Mouse (Mus musculus): ENCODE results near the gene Btbd16. TPM values are rescaled to one million over a fixed set of nuclear protein-coding genes. Genes with fewer than 3 reads are reported as not detected.

Btbd16 gene
- total RNA-seq, 2 experiments from 2014 or later, result 0.24 to 0.41 TPM

DNA sequence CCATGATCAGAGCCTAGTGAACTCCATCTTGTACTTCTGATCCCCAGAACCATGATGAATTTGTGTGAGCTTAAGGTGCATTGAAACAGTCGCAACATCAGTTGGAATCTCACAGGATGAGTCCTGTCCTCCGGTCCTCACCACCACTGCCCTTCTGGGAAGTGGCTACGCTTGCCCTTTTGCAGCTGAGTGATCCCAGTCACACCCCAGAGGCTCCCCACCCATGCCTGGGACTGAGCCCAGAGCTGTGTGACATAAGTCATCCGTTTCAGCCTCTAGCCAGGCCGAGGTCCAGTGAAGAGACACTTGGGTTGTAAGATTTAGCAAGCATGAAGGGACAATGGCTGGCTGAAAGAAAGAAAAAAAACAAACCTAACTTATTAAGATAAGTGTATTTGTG is 31.1 kb downstream of the Btbd16 start:
- intact Hi-C loops (cut with DNase I), result no loop called here

DNA sequence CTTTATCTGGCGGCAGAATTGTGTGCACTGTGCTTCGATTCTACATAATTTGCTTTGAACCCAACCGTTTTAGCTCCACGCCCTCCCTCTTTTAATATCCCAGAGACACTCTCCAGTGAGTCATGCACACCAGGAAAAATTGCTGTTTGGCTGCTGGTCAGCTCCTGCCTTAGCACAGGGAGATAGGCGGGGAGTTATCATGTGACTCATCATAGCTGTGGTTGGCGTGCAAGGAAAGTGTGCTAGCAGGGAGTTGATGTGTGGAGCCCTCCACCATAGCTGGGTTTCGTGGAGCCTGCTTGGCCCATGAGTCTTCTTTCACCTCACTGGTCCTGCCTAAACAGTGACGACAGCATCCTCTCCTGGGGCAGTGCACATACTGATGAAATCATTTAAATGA is 33.9 kb downstream of the Btbd16 start:
- peak; percentile 20 to 48 for DNase-seq (ENCODE audit: extremely low spot score in 1 of 2, low spot score in 2 of 2)
- intact Hi-C loops (cut with DNase I), result no loop called here

More for the DNA sequence above, 31.1 kb downstream of the Btbd16 start:
- no peak for DNase-seq (ENCODE audit: extremely low spot score in 1 of 2, low spot score in 2 of 2)

DNA sequence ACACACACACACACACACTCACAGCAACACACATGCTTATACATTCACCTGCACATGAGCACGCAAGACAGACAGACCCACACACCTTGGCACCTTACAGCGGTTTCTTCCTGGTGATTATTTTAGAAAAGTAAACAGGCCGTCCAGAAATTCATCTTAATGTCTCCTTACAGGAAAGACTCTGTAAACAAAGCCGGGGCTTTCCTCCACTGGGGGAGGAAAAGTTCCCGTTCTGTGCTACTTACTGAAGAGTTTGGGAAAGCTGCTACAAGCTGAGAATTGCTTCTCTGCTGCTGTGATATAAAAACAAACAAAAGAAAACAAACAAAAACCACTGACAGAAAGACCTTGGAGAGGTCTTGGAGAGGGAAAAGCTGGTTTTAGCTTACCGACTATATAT is 34.8 kb downstream of the Btbd16 start:
- intact Hi-C loops (cut with DNase I), result no loop called here
- no peak for DNase-seq (ENCODE audit: extremely low spot score in 1 of 2, low spot score in 2 of 2)

DNA sequence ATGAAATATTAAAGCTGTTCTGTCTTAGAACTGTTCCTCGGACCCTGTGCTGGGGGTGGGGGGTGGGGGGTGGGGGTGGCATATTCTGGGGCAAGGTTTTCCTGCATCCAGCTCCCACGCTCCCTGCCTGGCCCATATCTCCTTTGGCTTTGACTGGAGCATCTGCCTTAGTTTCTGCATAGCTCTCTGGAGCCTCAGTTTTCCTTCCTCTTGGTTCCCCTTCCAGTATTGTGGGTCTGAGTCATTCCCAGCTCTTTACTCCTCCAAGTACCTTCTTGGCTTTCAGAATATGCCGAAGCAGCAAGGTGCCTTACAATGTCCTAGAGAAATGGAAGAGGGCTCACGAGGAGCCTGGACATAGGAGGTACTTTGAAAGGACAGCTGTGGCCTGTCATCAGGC is 36.4 kb downstream of the Btbd16 start:
- DNase-seq (ENCODE audit: extremely low spot score in 1 of 2, low spot score in 2 of 2), result no peak
- intact Hi-C loops (cut with DNase I), result no loop called here

DNA sequence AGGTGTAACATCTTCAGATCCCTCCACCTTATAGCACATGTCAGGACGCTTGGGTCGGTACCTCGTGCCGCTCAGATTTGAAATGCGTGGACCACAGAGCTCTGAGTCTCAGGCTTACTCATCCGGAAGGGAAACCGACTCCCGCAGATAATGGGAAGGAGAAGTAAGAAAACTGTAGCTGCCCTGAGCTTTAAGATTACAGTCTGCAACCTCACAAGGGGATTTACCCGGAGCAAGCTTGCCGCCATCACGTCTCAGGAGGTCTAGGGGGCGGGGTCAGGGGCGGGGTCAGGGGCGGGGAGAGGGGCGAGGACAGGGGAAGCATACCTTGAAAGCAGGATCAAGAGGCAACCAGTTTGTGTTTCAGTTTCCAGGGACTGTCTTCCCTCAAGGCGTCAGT is 38.5 kb downstream of the Btbd16 start:
- DNase-seq (ENCODE audit: extremely low spot score in 1 of 2, low spot score in 2 of 2), result no peak
- intact Hi-C loops (cut with DNase I), result no loop called here

DNA sequence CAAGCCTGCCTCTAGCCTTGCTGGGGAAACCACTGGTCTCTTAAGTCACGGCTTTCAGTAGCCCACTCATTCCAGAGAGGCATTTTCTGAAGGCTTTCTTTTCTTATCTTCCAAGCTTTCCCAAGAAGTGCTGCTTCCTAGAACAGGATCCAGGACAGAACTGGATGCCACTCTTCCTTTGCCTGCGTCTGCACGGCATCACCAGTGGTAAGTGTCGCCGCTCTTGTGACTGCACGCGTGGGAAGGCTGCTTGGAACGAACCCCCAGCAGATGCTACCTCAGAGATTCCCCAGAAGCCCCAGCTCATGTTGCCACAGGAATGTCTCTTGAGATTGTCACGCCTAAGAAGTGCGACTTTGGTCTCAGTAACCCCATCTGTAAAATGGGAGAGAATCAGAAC is 41.7 kb downstream of the Btbd16 start:
- DNase-seq (ENCODE audit: extremely low spot score in 1 of 2, low spot score in 2 of 2), result no peak
- intact Hi-C loops (cut with DNase I), result no loop called here

DNA sequence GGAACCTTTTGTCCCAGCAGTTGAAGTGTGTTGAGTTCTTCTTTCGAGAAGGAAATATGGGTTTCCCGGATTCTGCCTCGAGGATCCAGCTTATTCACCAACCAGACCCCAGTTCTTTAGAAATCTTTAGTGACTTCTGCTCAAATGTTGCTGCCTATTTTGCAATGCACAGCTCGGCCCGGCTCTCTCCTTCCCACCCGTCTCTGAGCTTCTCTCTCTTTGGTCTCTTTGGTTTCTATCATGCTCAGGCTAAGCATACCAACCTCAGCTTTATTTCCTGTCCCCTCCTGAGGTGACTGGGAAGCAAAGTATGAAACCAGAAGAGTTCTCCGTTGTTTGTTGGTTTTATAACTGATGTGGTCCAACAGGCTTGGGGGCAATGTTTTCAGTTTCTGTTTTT is 42.4 kb downstream of the Btbd16 start:
- no peak for DNase-seq (ENCODE audit: extremely low spot score in 1 of 2, low spot score in 2 of 2)

DNA sequence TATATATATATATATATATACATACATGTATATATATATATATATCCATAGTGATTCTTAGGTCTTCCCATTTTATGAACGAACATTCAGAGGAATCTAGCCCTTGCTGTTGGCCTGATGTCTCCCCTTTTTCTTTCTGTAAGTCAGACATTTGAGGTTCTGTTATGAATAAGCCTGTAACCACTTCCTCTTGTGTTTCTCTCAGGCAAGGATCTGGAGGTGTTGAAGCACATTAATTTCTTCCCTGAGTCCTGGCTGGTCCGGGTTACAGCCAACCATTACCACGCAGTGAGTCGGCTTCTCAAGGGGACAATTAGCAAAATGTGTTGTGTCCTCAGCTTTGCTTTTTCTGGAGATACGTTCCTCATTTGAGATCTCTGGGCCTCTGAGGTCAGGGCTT is 44.9 kb downstream of the Btbd16 start:
- no peak for DNase-seq (ENCODE audit: extremely low spot score in 1 of 2, low spot score in 2 of 2)
- intact Hi-C loops (cut with DNase I), result no loop called here

More for the DNA sequence above, 42.4 kb downstream of the Btbd16 start:
- intact Hi-C loops (cut with DNase I), result no loop called here

DNA sequence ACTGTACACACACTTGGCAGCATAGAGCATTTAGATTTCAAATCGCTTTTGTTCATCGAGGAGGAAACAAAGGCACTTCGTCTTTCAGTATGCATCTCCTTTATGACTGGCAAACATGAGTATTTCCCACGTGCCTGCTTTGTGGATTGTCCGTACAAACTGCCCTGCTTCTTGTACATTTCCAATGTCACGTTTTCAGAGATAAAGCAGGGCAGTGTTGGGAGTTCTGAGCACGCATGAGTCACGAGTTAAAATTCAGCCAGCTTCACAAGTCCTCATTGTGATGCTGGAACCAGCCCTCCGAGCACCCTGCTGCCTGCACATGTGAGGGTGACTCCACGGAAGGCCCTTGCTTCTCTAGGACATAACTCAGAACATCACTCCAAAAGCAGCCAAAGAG is 45.8 kb downstream of the Btbd16 start:
- no peak for DNase-seq (ENCODE audit: extremely low spot score in 1 of 2, low spot score in 2 of 2)
- intact Hi-C loops (cut with DNase I), result no loop called here

DNA sequence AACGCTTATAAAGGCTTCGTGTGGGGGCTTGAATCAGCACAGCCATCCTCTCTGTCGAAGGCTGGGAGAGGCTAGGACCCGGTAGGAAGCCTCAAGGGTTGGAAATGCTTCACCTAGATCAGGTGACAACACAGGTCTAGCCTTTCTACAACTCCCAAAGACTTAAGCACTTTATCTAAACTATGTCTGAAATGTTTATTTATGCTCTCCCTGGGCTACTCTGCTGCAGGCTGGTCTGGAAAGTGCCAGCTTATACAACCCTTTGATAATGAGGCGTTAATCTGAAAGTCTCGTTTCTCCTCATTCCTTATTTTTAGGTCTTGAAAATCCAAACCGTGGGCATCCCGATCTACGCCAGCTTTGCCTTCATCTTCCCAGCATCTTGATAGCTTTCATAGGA is 50.1 kb downstream of the Btbd16 start:
- intact Hi-C loops (cut with DNase I), result no loop called here

DNA sequence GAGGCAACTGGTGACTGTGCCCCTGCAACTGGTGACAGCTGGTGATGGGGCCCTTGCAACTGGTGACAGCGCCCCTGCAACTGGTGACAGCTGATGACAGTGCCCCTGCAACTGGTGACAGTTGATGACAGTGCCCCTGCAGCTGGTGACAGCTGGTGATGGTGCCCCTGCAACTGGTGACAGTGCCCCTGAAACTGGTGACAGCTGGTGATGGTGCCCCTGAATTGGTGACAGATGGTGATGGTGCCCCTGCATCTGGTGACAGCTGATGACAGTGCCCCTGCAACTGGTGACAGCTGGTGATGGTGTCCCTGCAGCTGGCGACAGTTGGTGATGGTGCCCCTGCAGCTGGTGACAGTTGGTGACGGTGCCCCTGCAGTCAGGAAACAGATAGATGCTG is 52.5 kb downstream of the Btbd16 start:
- intact Hi-C loops (cut with DNase I), result loop anchor here (5.0 kb wide), 1 partner anchor 86 kb away; no protein-coding TSS in a partner anchor
- DNase-seq (ENCODE audit: extremely low spot score in 1 of 2, low spot score in 2 of 2), result no peak

More for the DNA sequence above, 50.1 kb downstream of the Btbd16 start:
- DNase-seq (ENCODE audit: extremely low spot score in 1 of 2, low spot score in 2 of 2), result no peak

DNA sequence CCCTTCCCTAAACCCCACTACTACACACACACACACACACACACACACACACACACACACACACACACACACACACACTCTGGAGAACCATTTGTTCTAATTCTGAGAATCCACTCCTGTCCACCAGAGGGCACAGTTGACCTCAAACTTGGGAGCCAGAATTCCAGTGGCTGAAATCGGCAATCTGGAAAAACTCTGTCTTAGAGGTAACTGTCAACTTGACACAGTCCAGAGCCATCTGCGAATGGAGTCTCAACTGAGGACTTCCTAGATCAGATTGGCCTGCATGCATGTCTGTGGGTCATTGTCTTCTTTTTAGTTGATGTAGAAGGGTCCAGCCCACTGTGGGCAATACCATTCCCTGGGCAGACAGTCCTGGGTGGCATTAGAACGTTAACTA is 53.6 kb downstream of the Btbd16 start:
- DNase-seq (ENCODE audit: extremely low spot score in 1 of 2, low spot score in 2 of 2), result peak; percentile 39 to 58
- intact Hi-C loops (cut with DNase I), result loop anchor here (5.0 kb wide), 1 partner anchor 85 kb away; no protein-coding TSS in a partner anchor

DNA sequence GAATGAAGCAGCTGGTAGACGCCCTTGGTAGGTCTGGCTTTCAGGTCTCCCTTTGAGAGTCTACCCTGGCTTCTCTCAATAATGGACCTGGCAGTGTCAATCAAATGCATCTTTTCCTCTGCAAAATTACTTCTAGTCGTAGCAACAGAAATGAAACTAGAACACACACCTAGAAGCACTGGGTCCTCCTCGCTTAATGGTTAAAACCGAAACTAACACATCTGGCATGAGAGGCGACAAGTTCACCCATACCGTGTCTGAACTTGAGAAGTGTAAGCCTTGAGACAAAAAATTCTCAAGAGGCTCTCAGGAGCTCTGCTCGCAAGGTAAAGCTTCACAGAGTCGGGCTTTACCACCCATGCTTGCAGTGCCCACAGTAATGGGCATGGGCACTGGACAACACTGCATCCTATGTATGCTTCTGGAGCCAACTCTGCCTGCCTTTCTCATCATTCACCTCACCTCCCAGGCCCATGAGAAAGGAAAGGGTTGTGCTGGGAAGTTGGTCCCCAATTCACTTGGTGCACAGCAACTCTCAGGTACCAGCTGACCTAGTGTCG is 54.1 kb downstream of the Btbd16 start:
- intact Hi-C loops (cut with DNase I), result loop anchor here (5.0 kb wide), 1 partner anchor 84 kb away; no protein-coding TSS in a partner anchor
- DNase-seq (ENCODE audit: extremely low spot score in 1 of 2, low spot score in 2 of 2), result no peak

DNA sequence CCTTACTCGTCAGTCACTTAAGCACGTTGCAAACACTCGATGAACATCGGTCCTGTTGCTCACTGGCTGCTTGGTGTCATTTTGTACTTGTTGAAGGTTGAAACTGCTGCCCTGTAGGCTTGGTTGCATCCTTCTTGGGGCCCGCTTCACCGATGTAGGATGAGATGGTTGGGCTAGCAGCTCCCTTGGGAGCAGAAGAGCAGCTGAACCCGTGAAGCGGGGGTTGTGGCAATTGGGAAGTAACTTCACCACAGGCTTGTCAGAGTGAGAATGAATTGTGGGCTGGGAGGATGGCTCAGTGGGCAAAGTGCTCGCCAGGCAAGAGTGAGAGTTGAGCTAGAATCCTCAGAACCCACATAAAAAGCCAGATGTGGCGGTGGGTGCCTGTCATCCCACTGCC is 54.6 kb downstream of the Btbd16 start:
- intact Hi-C loops (cut with DNase I), result loop anchor here (5.0 kb wide), 1 partner anchor 84 kb away; no protein-coding TSS in a partner anchor
- DNase-seq (ENCODE audit: extremely low spot score in 1 of 2, low spot score in 2 of 2), result no peak

DNA sequence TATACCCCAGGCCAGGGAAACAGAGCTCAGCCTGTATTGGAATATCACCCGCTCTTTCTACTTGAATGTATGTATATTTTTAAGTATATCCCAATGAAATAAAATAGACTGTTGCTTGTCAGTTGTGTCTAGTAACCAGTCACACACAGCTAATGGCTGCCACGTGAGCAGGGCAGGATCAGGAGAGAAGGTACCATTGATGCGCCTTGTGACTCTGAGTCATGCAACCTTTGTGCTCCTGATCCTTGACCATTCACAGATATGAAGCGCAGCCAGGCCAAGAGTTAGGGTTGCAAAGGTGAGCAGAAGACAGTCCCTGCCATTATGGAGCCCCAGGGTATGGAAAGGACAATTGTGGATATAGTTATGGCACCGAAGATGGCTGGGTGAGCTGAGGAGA is 57.7 kb downstream of the Btbd16 start:
- no peak for DNase-seq (ENCODE audit: extremely low spot score in 1 of 2, low spot score in 2 of 2)
- intact Hi-C loops (cut with DNase I), result no loop called here

DNA sequence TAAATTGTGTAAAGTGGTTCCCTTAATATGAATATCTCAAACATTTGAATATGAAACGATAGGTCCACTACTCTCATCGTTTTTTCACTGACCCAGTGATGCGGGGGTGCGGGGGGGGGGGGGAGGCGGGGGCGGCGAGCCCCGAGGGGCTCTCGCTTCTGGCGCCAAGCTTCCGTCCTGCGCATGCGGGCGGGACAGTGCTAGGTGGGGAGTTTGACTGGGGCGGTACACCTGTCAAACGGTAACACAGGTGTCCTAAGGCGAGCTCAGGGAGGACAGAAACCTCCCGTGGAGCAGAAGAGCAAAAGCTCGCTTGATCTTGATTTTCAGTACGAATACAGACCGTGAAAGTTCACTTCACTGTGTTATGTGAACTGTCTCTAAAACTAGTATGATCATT is 60.4 kb downstream of the Btbd16 start:
- intact Hi-C loops (cut with DNase I), result no loop called here
- peak in 1 of 2 experiments; percentile 91 for DNase-seq (ENCODE audit: extremely low spot score in 1 of 2, low spot score in 2 of 2)

DNA sequence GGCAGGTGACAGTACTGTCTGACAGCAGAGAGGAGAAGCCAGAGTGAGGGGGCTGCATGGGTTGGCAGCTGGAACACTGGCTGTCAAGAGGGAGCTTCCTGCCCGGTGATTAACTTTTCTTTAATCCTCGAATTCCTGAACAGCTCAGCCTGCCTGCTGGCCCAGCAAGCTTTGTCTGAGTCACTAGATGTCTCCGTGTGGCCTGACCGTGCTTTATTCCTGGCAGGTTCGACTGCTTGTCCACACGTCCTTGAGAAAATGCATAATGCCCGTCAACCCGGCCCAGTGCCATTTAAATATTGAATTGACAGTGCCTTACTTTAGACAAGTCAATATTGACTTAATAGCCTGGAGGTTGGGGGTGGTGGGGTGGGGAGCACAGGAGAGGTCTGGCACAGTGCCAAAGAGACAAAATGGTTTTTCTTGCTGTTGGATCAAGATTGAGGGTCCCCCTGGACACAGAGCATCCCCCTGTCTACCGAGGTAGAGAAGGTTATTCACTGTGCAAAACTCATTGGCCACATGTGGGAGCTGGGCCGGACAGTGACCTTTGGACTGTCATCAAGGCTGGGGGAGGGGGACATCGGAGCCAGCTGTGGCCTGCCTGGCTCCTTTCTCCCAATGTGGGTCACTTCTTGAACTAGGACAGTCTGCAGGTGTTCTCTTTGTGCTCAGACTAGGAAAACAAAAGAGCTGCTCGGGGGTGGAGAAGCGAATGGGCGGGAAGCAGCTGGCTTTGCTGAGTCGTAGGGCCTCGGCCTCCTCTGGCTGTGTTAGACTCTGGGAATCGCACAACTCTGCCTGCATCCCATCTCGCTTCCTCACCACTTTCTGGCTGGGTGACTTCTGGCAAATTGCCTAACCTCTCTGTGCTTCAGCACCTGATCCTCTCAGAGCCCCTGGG is 61.3 kb downstream of the Btbd16 start:
- intact Hi-C loops (cut with DNase I), result no loop called here
- peak in 1 of 2 experiments; percentile 41 for DNase-seq (ENCODE audit: extremely low spot score in 1 of 2, low spot score in 2 of 2)

DNA sequence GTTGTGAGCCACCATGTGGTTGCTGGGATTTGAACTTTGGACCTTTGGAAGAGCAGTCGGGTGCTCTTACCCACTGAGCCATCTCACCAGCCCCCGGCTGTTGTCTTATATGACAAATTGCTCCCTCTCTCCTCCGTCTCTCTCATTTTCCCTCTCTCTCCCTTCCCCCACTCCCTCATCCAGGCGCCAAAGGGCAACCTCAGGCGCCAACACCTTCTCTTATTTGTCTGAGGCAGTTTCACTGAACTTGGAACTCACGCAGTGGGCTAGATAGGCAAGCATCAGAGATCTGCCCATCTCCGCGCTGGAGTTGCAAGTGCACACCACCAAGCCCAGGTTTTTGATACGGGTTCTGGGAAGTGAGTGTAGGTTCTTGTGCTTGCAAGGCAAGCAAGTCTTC is 62.2 kb downstream of the Btbd16 start:
- intact Hi-C loops (cut with DNase I), result no loop called here
- no peak for DNase-seq (ENCODE audit: extremely low spot score in 1 of 2, low spot score in 2 of 2)

DNA sequence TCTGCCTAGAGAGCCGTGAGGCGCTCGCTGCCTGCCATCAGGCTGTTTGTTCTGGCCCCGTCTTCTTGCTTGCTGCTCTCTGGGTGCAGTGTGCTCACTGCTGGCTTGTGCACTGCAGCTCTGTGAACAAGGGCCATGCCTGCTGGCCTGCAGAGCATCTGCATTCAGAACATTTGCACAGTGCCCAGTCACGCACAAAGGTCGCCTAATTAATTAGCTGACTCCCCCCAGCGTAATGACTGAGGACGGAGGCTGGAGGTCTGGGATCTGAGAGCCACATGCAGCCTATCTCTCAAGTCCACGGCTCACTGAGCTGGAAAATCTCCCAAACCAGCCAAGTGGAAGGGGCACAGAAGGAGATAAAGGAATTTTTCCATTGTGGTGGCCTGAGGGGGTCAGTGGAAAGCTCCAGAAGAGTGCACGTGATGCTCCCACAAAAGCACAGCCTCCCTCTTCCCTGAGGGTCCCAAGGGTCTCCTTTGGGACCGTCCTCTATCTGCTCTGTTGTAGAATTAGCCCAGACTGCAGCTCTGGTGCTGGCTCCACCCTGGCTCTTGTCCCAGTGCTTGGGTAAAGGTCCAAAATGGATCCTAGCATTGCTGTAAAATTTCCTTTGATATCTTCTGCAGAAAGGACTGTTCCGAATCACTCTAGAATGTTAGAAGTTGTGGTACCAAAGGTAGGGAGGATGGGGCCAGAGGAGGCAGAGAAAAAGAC is 64.2 kb downstream of the Btbd16 start:
- DNase-seq (ENCODE audit: extremely low spot score in 1 of 2, low spot score in 2 of 2), result peak in 1 of 2 experiments; percentile 28
- intact Hi-C loops (cut with DNase I), result no loop called here

DNA sequence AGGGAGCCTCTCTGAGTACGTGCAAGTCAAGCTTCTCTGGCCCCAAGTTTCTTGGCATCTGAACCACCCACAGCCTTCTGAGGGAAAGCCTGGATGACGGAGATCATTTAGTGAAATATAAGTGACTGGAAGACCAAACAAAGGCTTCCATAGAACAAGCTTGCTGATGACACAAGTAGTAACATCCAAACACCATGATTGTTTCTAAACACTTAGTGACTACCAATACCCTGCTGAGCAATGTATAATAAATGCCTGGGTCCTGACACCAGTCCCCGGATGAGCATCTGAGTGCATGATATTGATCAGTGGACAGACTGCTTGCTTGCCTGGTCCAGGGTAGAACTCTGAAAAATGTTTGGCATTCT is 64.8 kb downstream of the Btbd16 start:
- no peak for DNase-seq (ENCODE audit: extremely low spot score in 1 of 2, low spot score in 2 of 2)
- intact Hi-C loops (cut with DNase I), result no loop called here

All from left cerebral cortex, postnatal 10 days (tissue).